Mouse (Mus musculus) MEL (cell line): Measurements from ENCODE around the gene Chrm3. TPM values are rescaled to one million over a fixed set of nuclear protein-coding genes. Genes with fewer than 3 reads are reported as not detected.

Experiments
- DNase-seq: peaks from one replicate; pipeline ENCODE4 v3.0.0; 2011; ENCODE audit warnings: low read depth, low spot score
- H3K27ac ChIP-seq: 2 replicates; pipeline ENCODE4 v1.5.1; 2012; ENCODE audit warnings: low read depth, mild to moderate bottlenecking, control low read depth, low read length, moderate library complexity; ENCODE audit not compliant: control insufficient read depth
- H3K27me3 ChIP-seq, 2 experiments: fragments of 150-350 bp in 1 of 2; sonication (generic) in 1 of 2; 2 replicates each; pipeline ENCODE4 v1.6.1; 2012; ENCODE audit warnings: low read length in 2 of 2, mild to moderate bottlenecking in 2 of 2, improper control_type of control experiment in 1 of 2, moderate library complexity in 1 of 2; ENCODE audit not compliant: insufficient read depth in 2 of 2, control insufficient read depth in 1 of 2
- H3K36me3 ChIP-seq, 2 experiments: 2 replicates each; pipeline ENCODE4 v1.6.1; 2012 to 2014; ENCODE audit warnings: low read length in 2 of 2, improper control_type of control experiment in 1 of 2, inconsistent platforms in 1 of 2, mild to moderate bottlenecking in 1 of 2; ENCODE audit not compliant: insufficient read depth in 2 of 2, control insufficient read depth in 1 of 2
- H3K4me1 ChIP-seq, 2 experiments: fragments of 150-350 bp in 1 of 2; sonication (generic) in 1 of 2; 2 replicates each; pipeline ENCODE4 v1.6.1; 2012; ENCODE audit warnings: low read length in 2 of 2, improper control_type of control experiment in 1 of 2, mild to moderate bottlenecking in 1 of 2; ENCODE audit not compliant: insufficient read depth in 2 of 2, control insufficient read depth in 1 of 2
- H3K4me3 ChIP-seq, 2 experiments: fragments of 150-350 bp in 1 of 2; sonication (generic) in 1 of 2; 2 replicates each; pipeline ENCODE4 v1.5.1; 2012; ENCODE audit warnings: low read depth in 2 of 2, low read length in 2 of 2, mild to moderate bottlenecking in 2 of 2, moderate library complexity in 2 of 2, control low read depth in 1 of 2, improper control_type of control experiment in 1 of 2; ENCODE audit not compliant: control insufficient read depth in 1 of 2, insufficient read depth in 1 of 2
- H3K79me2 ChIP-seq: 2 replicates; pipeline ENCODE4 v1.6.1; 2012; ENCODE audit warnings: mild to moderate bottlenecking, low read length, moderate library complexity; ENCODE audit not compliant: control insufficient read depth, poor library complexity, insufficient read depth
- H3K9ac ChIP-seq: 2 replicates; pipeline ENCODE4 v1.6.1; 2012; ENCODE audit warnings: low read depth, mild to moderate bottlenecking, control low read depth, low read length, moderate library complexity; ENCODE audit not compliant: control insufficient read depth, poor library complexity, severe bottlenecking
- H3K9me3 ChIP-seq: fragments of 150-350 bp; sonication (generic); replicated peaks from 2 replicates; pipeline ENCODE4 v1.6.1; 2012; ENCODE audit warnings: mild to moderate bottlenecking, low read length, improper control_type of control experiment, moderate library complexity; ENCODE audit not compliant: insufficient read depth
- CTCF ChIP-seq, 3 experiments: IDR thresholded peaks in 2 of 3; conservative IDR thresholded peaks in 1 of 3; 2 replicates each; pipeline ENCODE4 v1.5.1; 2011 to 2012; ENCODE audit warnings: low read length in 3 of 3, low read depth in 2 of 3, mild to moderate bottlenecking in 2 of 3, improper control_type of control experiment in 1 of 3, inconsistent platforms in 1 of 3, mixed read lengths in 1 of 3, moderate library complexity in 1 of 3; ENCODE audit not compliant: control insufficient read depth in 1 of 3, insufficient read depth in 1 of 3, poor library complexity in 1 of 3, severe bottlenecking in 1 of 3
- EP300 ChIP-seq, 2 experiments: IDR thresholded peaks; 2 replicates each; pipeline ENCODE4 v1.6.1; 2011; ENCODE audit warnings: improper control_type of control experiment in 2 of 2, low read length in 2 of 2, low read depth in 1 of 2, mild to moderate bottlenecking in 1 of 2
- ETS1 ChIP-seq: IDR thresholded peaks from 2 replicates; pipeline ENCODE4 v1.6.1; 2012; ENCODE audit warnings: low read depth, mild to moderate bottlenecking, inconsistent platforms, low read length, improper control_type of control experiment, moderate library complexity
- GABPA ChIP-seq: IDR thresholded peaks from 2 replicates; pipeline ENCODE4 v1.6.1; 2012; ENCODE audit warnings: low read depth, mild to moderate bottlenecking, inconsistent platforms, low read length, improper control_type of control experiment, moderate library complexity
- GATA1 ChIP-seq: IDR thresholded peaks from 2 replicates; pipeline ENCODE4 v1.6.1; 2011; ENCODE audit warnings: low read depth, low read length, improper control_type of control experiment
- HCFC1 ChIP-seq: IDR thresholded peaks from 2 replicates; pipeline ENCODE4 v1.6.1; 2012; ENCODE audit warnings: low read depth, mild to moderate bottlenecking, inconsistent platforms, low read length, improper control_type of control experiment, moderate library complexity
- MAFK ChIP-seq: IDR thresholded peaks from 2 replicates; pipeline ENCODE4 v1.6.1; 2011; ENCODE audit warnings: low read depth, mild to moderate bottlenecking, low read length, improper control_type of control experiment, borderline replicate concordance
- MAX ChIP-seq: IDR thresholded peaks from 2 replicates; pipeline ENCODE4 v1.6.1; 2011; ENCODE audit warnings: low read length, improper control_type of control experiment
- MYB ChIP-seq: IDR thresholded peaks from 2 replicates; pipeline ENCODE4 v1.6.1; 2011; ENCODE audit warnings: mild to moderate bottlenecking, low read depth, low read length, improper control_type of control experiment
- MYC ChIP-seq: IDR thresholded peaks from 2 replicates; pipeline ENCODE4 v1.6.1; 2011; ENCODE audit warnings: low read depth, mild to moderate bottlenecking, low read length, improper control_type of control experiment, moderate library complexity
- NELFE ChIP-seq: IDR thresholded peaks from 2 replicates; pipeline ENCODE4 v1.6.1; 2011; ENCODE audit warnings: low read depth, low read length, improper control_type of control experiment
- POLR2AphosphoS5 ChIP-seq: IDR thresholded peaks from 2 replicates; pipeline ENCODE4 v1.6.1; 2012; ENCODE audit warnings: low read depth, borderline replicate concordance, mild to moderate bottlenecking, inconsistent platforms, low read length, moderate library complexity, mixed read lengths
- RCOR1 ChIP-seq: IDR thresholded peaks from 2 replicates; pipeline ENCODE4 v1.6.1; 2012; ENCODE audit warnings: low read depth, mild to moderate bottlenecking, inconsistent platforms, low read length, improper control_type of control experiment
- TBP ChIP-seq: IDR thresholded peaks from 2 replicates; pipeline ENCODE4 v1.8.0; 2011; ENCODE audit warnings: low read depth, low read length, improper control_type of control experiment
- UBTF ChIP-seq: IDR thresholded peaks from 2 replicates; pipeline ENCODE4 v1.6.1; 2012; ENCODE audit warnings: low read depth, mild to moderate bottlenecking, inconsistent platforms, low read length, improper control_type of control experiment, moderate library complexity, borderline replicate concordance; ENCODE audit not compliant: insufficient read depth
- USF2 ChIP-seq, 2 experiments: IDR thresholded peaks; 2 replicates each; pipeline ENCODE4 v1.6.1; 2011 to 2012; ENCODE audit warnings: improper control_type of control experiment in 2 of 2, low read length in 2 of 2, borderline replicate concordance in 1 of 2, inconsistent platforms in 1 of 2, low read depth in 1 of 2, mild to moderate bottlenecking in 1 of 2; ENCODE audit not compliant: insufficient read depth in 1 of 2
- ZMIZ1 ChIP-seq: IDR thresholded peaks from 2 replicates; pipeline ENCODE4 v1.6.1; 2012; ENCODE audit warnings: low read depth, mild to moderate bottlenecking, inconsistent platforms, low read length, improper control_type of control experiment, moderate library complexity
- ZNF384 ChIP-seq: IDR thresholded peaks from 2 replicates; pipeline ENCODE4 v1.6.1; 2012; ENCODE audit warnings: low read depth, mild to moderate bottlenecking, inconsistent platforms, low read length, improper control_type of control experiment
- polyA plus RNA-seq, 2 experiments: library from polyadenylated mRNA; stranded (reverse) in 1 of 2; unstranded in 1 of 2; fragments of >175 nt in 1 of 2; fragments of >200 nt in 1 of 2; gene quantifications; 2 replicates each; pipeline versions ENCODE4 v1.2.1 to v1.2.4; 2012; ENCODE audit warnings: low replicate concordance in 2 of 2, low read depth in 1 of 2; ENCODE audit not compliant: insufficient read length in 2 of 2, insufficient read depth in 1 of 2, missing spikeins in 1 of 2
- total RNA-seq: library from RNA; depleted of rRNA; stranded (reverse); fragments of 300-350 nt; gene quantifications from 2 replicates; pipeline ENCODE4 v1.2.3, GENCODE M21; 2012

The Chrm3 gene
- total and polyA plus RNA-seq, 3 experiments, result not detected

DNA sequence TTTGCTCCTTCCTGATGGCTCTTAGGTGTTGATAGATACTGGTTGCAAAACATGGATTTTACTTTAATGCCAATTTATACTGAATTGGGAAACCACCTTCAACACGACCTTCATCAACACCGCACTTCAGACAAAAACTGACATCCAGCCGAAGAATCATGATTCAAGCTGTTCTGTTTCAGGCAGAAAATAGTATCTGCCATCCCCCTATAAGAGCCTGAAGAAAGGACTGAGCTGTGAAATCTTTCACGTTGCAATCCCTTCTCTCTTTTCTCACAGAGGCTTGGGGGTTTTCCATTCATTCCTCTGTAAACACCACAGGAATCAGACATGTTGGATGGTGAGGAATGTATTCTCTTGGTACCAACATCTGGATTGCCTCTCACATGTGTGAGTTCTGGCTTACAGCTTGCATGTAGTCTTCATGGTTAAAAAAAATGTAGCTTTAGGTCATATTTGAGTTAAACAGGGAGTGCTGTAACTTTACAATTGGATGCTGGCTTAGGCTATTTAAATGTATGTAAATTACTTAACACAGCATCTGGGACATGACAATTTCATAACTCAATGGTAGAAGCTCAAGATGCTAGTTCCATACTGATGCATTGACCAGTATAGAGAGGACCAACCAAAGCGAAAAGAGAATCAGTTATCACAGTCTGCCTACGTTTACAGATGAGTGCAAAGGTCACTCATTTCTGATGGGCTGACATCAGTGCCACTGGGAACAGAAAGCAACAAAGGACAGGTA, 161.3 kb downstream of the Chrm3 start:
- Histone ChIP-seq H3K27me3 (no peaks in the 10 kb centered on the region; a peak in 1 of 4 replicates), H3K9me3 (no peaks in the 10 kb centered on the region), H3K36me3 (no peaks in the 10 kb centered on the region), H3K9ac (no peak overlapping the region), H3K27ac (no peak overlapping the region), H3K79me2 (no peaks in the 10 kb centered on the region), H3K4me3 (no peak overlapping the region), H3K4me1 (no peaks in the 10 kb centered on the region)
- TF ChIP-seq RCOR1 (no peak), GATA1 (no peak), CTCF (IDR thresholded peaks at IDR 0.05 in 2 of 3, conservative IDR thresholded peaks at IDR 0.05 in 1 of 3; ENCODE audit: control insufficient read depth in 1 of 3, insufficient read depth in 1 of 3, low read depth in 2 of 3, low read length in 3 of 3, poor library complexity in 1 of 3, severe bottlenecking in 1 of 3) (no peak), POLR2AphosphoS5 (no peak), ZNF384 (no peak), NELFE (no peak), USF2 (IDR thresholded peaks at IDR 0.05; ENCODE audit: borderline replicate concordance in 1 of 2, insufficient read depth in 1 of 2, low read depth in 1 of 2, low read length in 2 of 2) (no peak), EP300 (IDR thresholded peaks at IDR 0.05; ENCODE audit: low read depth in 1 of 2, low read length in 2 of 2) (no peak), HCFC1 (no peak), ZMIZ1 (no peak), MAX (no peak), MAFK (no peak), GABPA (no peak)
- no peak for DNase-seq

GRCm38 (mm10) chr13:10189829-10190228, 170.8 kb downstream of the Chrm3 start:
- H3K4me3 ChIP-seq, result no peak overlapping the region
- no peaks in the 10 kb centered on the region for H3K9me3 ChIP-seq
- no peak for DNase-seq
- H3K9ac ChIP-seq, result no peak overlapping the region
- no peaks in the 10 kb centered on the region for H3K36me3 ChIP-seq
- H3K27ac ChIP-seq, result no peak overlapping the region
- no peaks in the 10 kb centered on the region for H3K79me2 ChIP-seq
- no peaks in the 10 kb centered on the region for H3K27me3 ChIP-seq
- TF ChIP-seq TBP (no peak), MYC (no peak), MYB (no peak), UBTF (no peak), GATA1 (no peak), ZNF384 (no peak), MAX (no peak), ETS1 (no peak)
- H3K4me1 ChIP-seq, result no peaks in the 10 kb centered on the region
